Mouse (Mus musculus) liver, embryonic 15.5 days (tissue): ENCODE measurements at regions not wholly inside any gene's neighbourhood (a gene's known extent, or its start where the extent isn't known, plus 50 kb on each side); places are given as distances from the start of the nearest gene placed in this dataset.

Source experiments
- ATAC-seq: fragments of 200-750 bp; cut with Nextera tagmentation; 2 replicates; pipeline ENCODE4 v1.8.0; 2017; ENCODE audit warnings: moderate number of reproducible peaks, mild to moderate bottlenecking, moderate library complexity; ENCODE audit not compliant: insufficient read depth
- H3K27ac ChIP-seq: fragments of 300-500 bp; sonication (generic); replicated peaks from 2 replicates; pipeline ENCODE4 v1.5.1; 2015; ENCODE audit warnings: mild to moderate bottlenecking, inconsistent platforms
- H3K27me3 ChIP-seq: fragments of 300-500 bp; sonication (generic); 2 replicates; pipeline ENCODE4 v1.6.1; 2015; ENCODE audit warnings: mild to moderate bottlenecking, inconsistent platforms
- H3K36me3 ChIP-seq: fragments of 300-500 bp; sonication (generic); replicated peaks from 2 replicates; pipeline ENCODE4 v1.6.1; 2015; ENCODE audit warnings: moderate library complexity, mild to moderate bottlenecking, inconsistent platforms
- H3K4me1 ChIP-seq: fragments of 300-500 bp; sonication (generic); replicated peaks from 2 replicates; pipeline ENCODE4 v1.6.1; 2015; ENCODE audit warnings: inconsistent platforms
- H3K4me2 ChIP-seq: fragments of 300-500 bp; sonication (generic); 2 replicates; pipeline ENCODE4 v1.6.1; 2015; ENCODE audit warnings: moderate library complexity, mild to moderate bottlenecking, inconsistent platforms
- H3K4me3 ChIP-seq: fragments of 300-500 bp; sonication (generic); replicated peaks from 2 replicates; pipeline ENCODE4 v1.5.1; 2015; ENCODE audit warnings: mild to moderate bottlenecking, inconsistent platforms
- H3K9ac ChIP-seq: fragments of 300-500 bp; sonication (generic); 2 replicates; pipeline ENCODE4 v1.6.1; 2015; ENCODE audit warnings: moderate library complexity, mild to moderate bottlenecking, inconsistent platforms
- H3K9me3 ChIP-seq: fragments of 300-500 bp; sonication (generic); replicated peaks from 2 replicates; pipeline ENCODE4 v1.6.1; 2016; ENCODE audit warnings: inconsistent platforms
- WGBS: fragments of 180-500 bp; shearing (Covaris S2); methylation state at CpG from one replicate; pipeline ENCODE4 v1.1.7; 2015; ENCODE audit warnings: mixed read lengths; ENCODE audit not compliant: insufficient replicate concordance; 5-methylcytosine and 5-hydroxymethylcytosine counted together

DNA sequence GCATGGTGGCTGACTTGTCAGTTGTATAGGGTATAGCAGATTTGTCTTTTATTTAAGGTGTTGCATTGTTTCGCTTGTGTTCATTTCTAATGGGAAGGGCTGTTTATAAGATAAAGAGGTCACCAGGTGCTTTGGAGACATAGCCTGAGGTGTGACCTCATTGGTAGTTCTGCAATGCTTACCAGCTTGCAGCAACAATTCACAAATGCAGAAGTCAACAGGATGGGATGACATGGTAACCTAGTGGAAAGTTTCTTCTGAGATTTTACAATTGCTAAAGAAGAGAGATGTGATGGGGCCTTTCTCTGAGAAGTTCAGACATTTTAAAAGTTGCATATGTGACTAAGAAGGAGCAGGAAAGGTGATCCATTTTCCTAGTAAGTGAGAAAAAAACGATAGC lies 255.8 kb upstream of the Mmadhc start:
- 57% methylated on average over 2 of the region's 2 CpGs for WGBS
- Histone ChIP-seq H3K27ac (no peak overlapping the region), H3K9me3 (no peaks in the 10 kb centered on the region), H3K27me3 (no peaks in the 10 kb centered on the region), H3K4me2 (no peak overlapping the region), H3K36me3 (no peaks in the 10 kb centered on the region), H3K9ac (no peak overlapping the region), H3K4me3 (no peak overlapping the region), H3K4me1 (no peaks in the 10 kb centered on the region)
- no peak for ATAC-seq

DNA sequence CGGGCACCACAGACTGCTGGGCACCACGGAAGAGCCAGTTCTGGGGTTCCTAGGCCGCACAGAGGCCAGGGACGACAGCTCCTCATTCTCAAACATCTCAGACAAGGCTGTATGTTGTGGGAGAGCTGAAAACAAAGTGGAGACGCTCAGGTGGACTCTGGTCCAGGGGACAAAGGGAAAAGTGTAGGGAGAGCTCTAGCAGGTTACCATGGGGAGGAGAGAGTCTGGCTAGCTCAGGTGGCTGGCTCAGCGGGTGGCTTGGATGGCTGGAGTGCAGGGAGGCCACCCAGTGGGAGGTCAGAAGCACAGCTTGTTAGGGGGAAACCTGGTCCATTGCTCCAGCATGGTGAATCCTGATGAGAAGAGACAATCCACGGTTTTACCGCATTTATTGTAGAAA lies 253.3 kb upstream of the Mmadhc start:
- no peak for ATAC-seq
- Histone ChIP-seq H3K4me1 (no peaks in the 10 kb centered on the region), H3K9me3 (no peaks in the 10 kb centered on the region), H3K9ac (no peak overlapping the region), H3K4me2 (no peak overlapping the region), H3K4me3 (no peak overlapping the region), H3K27ac (no peak overlapping the region), H3K36me3 (no peaks in the 10 kb centered on the region), H3K27me3 (no peaks in the 10 kb centered on the region)
- WGBS, result 51% methylated on average over 8 of the region's 8 CpGs

DNA sequence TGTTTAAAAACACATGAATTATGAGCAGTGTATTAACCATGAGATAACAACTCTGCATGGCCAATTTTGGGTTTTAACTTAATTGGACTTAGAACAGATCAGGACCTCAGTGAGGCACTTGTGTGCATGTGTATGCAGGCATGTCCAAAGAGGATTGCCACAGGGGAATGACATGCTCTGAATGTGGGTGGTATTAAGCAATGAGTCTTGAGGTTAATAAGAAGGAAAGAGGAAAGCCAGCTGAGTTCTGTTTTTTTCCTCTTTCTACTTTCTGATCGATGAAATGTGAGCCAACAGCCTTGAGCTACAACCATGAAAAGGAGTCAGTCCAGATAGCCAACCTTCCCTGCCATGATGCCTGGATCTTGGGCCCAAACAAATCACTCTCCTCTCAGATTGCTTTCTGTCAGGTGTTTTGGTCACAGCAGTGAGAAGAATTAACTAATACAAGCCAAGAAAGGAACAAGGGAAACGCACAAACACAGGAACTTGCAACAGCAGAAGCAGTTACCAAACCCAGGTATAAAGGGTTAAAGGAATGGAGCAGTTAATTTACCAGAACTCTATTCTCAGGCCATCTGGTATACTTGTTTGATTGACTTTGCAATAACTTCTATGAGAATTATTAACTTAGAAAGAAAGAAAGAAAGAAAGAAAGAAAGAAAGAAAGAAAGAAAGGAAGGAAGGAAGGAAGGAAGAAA lies 243.3 kb upstream of the Mmadhc start:
- H3K27ac ChIP-seq, result no peak overlapping the region
- H3K9ac ChIP-seq, result no peak overlapping the region
- ATAC-seq, result no peak
- no peaks in the 10 kb centered on the region for H3K27me3 ChIP-seq
- H3K36me3 ChIP-seq, result no peaks in the 10 kb centered on the region
- no peaks in the 10 kb centered on the region for H3K4me1 ChIP-seq
- 37% methylated on average over 2 of the region's 2 CpGs for WGBS
- H3K9me3 ChIP-seq, result no peaks in the 10 kb centered on the region
- no peak overlapping the region for H3K4me3 ChIP-seq
- H3K4me2 ChIP-seq, result no peak overlapping the region

DNA sequence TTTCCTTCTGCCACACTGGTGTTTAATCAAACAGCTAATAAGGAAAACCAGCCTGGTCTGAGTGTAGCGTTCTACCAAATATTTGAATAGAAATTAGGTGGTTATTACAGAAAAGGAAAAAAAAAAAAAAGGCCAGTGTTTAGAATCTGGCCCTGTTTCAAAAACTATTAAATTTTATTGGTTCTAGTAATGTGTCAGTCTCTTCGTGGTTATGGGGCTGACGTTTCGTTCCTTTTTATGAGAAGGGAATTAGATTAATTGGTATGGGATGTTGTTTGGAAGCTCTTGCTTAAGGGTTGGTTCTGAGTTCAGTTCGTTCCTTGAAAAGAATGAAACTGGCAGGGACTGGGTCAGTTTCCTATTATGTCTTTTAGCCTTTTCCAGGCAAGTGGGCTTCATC lies 241.5 kb upstream of the Mmadhc start:
- no peak overlapping the region for H3K9ac ChIP-seq
- H3K4me3 ChIP-seq, result no peak overlapping the region
- no peaks in the 10 kb centered on the region for H3K36me3 ChIP-seq
- no peak overlapping the region for H3K27ac ChIP-seq
- no peaks in the 10 kb centered on the region for H3K9me3 ChIP-seq
- 60% methylated on average over 5 of the region's 5 CpGs for WGBS
- no peak overlapping the region for H3K4me2 ChIP-seq
- no peaks in the 10 kb centered on the region for H3K4me1 ChIP-seq
- no peak for ATAC-seq
- H3K27me3 ChIP-seq, result no peaks in the 10 kb centered on the region

DNA sequence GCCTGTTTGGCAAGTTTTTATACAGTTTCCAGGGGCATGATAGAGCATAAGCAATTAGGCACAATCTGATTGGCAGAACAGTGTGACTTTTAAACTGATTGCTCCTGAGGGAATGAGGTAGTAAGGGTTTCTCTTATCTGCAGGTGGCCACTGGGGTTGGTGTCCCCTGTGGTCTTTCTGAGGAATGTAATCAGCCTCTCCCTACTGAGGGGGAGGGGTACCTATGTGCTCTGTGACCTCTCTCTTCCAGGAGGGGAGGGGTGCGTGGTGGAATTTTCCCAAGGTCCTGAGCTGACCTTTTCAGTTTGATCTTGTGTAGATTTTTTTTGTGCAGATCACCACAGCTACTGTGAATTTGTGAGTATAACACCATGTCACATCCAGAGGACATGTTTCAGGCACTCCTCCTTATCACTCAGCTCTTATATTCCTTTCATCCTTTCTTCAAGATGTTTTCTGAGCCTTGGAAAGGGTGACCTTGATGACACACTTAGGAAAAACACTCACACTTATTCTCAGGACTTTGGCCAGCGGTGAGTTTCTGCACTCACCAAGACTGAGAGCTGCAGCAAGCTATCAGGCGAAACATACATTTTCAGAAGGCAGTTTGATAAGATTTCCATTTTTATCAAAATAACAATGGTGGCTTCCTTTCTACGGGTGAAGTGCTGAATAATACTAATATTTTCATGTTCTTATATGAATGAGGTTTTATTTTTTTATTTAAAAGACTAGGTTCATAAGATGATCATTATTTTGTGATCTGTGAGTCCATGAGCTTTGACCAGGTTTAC lies 238.7 kb upstream of the Mmadhc start:
- whole genome bisulfite sequencing, result 41% methylated on average over 4 of the region's 4 CpGs
- ATAC-seq, result no peak

DNA sequence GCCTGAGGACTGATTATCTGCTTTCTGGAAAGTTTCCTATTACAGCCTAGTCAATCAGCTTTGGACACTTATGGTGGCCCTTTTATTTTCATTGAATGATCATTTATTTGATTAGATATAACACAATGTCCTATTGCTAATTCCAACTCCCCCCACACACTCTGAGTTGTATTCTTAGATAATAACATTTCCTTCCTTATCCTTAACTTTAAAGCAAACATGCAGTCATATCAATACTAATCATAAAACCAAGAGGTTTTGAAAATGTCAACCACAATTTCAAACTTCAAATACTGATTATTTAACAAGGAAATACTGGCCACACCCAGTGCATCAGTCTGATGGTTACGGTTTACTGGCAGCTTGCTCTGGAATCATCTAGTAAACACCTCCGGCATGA lies 237.1 kb upstream of the Mmadhc start:
- WGBS, result 53% methylated on average over 2 of the region's 2 CpGs
- Histone ChIP-seq H3K9ac (no peak overlapping the region), H3K4me3 (no peak overlapping the region), H3K27me3 (no peaks in the 10 kb centered on the region), H3K4me1 (no peaks in the 10 kb centered on the region), H3K4me2 (no peak overlapping the region), H3K27ac (no peak overlapping the region), H3K9me3 (no peaks in the 10 kb centered on the region), H3K36me3 (no peaks in the 10 kb centered on the region)
- ATAC-seq, result no peak

More for the DNA sequence above, 238.7 kb upstream of the Mmadhc start:
- no peaks in the 10 kb centered on the region for H3K27me3 ChIP-seq
- H3K4me1 ChIP-seq, result no peaks in the 10 kb centered on the region
- H3K4me3 ChIP-seq, result no peak overlapping the region
- H3K9ac ChIP-seq, result no peak overlapping the region
- H3K36me3 ChIP-seq, result no peaks in the 10 kb centered on the region
- no peak overlapping the region for H3K4me2 ChIP-seq
- H3K9me3 ChIP-seq, result no peaks in the 10 kb centered on the region
- H3K27ac ChIP-seq, result no peak overlapping the region

DNA sequence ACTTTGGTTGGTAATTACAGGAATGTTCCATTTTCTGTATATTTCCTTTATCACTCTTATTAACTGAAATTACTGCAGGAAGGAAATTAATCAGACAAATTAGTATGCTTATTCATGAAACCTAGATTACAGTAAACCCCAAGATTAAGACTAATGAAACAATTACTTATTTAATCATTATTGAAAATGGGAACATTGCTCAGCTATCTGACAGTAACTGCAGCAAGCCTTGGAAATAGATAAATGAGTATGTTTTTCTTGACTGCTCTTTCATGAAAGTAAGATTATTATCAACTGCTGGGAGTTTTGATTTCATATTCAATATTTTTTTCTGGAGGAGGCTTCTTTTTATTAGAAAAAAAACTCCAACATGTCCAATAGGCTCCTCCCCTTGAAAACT lies 230.8 kb upstream of the Mmadhc start:
- H3K27ac ChIP-seq, result no peak overlapping the region
- no peak for ATAC-seq
- H3K9ac ChIP-seq, result no peak overlapping the region
- H3K9me3 ChIP-seq, result no peaks in the 10 kb centered on the region
- H3K4me2 ChIP-seq, result no peak overlapping the region
- H3K4me1 ChIP-seq, result no peaks in the 10 kb centered on the region
- no peaks in the 10 kb centered on the region for H3K36me3 ChIP-seq
- no peak overlapping the region for H3K4me3 ChIP-seq
- H3K27me3 ChIP-seq, result no peaks in the 10 kb centered on the region

DNA sequence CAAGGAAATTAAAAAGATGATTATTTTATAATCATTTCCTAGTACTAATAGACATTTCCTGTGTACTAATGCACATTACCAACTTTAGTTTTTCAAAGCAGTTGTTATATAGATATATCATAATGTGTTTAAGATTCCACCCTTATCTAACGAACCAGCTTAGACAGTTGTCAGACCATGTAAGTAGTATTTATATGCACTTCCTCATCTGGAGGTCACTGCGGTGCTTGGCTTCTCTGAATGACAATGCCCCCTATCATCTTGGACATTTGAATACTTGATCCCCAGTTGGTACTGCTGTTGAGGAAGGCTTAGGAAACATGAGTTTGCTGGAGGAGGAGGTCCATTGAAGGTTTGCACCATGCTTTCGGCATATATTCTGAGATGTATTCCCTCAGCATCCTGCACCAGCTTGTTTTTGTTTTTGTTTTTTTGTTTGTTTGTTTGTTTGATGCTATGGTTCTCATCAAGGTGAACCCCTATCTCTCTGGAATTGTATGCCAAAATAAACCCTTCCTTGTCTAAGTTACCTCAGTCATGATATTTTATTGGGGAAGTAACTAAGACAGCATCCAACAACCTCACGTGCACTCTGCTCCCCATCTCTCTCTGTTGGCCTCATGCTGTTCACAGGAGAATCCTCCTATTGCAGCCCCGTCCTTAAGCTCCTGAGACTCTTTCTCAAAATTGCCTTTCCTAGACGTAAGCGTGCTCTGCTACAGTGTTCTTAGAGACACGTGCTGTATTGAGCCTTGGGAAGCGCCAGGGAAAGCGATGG lies 228.4 kb upstream of the Mmadhc start:
- Histone ChIP-seq H3K4me3 (no peak overlapping the region), H3K36me3 (no peaks in the 10 kb centered on the region), H3K27me3 (no peaks in the 10 kb centered on the region), H3K9ac (no peak overlapping the region), H3K4me1 (no peaks in the 10 kb centered on the region), H3K27ac (no peak overlapping the region), H3K9me3 (no peaks in the 10 kb centered on the region), H3K4me2 (no peak overlapping the region)
- 54% methylated on average over 10 of the region's 10 CpGs for WGBS
- no peak for ATAC-seq

DNA sequence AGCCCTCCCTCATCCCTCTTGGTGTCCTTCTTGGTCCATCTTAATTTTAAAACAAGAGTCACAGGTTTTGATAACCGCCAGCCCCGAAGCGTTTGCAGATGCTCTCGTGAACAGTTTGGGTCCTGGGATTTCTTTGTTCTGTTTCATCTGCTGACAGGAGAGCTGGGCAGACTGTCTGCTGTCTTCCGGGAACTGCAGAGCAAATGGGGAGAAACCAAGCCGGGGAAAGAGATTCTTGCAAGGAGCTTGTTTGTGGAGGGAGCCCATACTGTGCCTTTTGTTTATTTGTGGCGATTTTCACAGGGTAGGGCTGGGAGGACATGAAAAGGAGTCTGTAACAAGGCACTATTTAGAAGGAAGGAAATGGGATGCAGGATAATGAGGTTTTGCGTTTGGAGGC lies 223.6 kb upstream of the Mmadhc start:
- ATAC-seq, result no peak
- no peak overlapping the region for H3K9ac ChIP-seq
- H3K27ac ChIP-seq, result no peak overlapping the region
- no peaks in the 10 kb centered on the region for H3K4me1 ChIP-seq
- no peak overlapping the region for H3K4me2 ChIP-seq
- WGBS, result 51% methylated on average over 8 of the region's 8 CpGs
- no peaks in the 10 kb centered on the region for H3K27me3 ChIP-seq
- no peaks in the 10 kb centered on the region for H3K9me3 ChIP-seq
- H3K36me3 ChIP-seq, result no peaks in the 10 kb centered on the region
- H3K4me3 ChIP-seq, result no peak overlapping the region

DNA sequence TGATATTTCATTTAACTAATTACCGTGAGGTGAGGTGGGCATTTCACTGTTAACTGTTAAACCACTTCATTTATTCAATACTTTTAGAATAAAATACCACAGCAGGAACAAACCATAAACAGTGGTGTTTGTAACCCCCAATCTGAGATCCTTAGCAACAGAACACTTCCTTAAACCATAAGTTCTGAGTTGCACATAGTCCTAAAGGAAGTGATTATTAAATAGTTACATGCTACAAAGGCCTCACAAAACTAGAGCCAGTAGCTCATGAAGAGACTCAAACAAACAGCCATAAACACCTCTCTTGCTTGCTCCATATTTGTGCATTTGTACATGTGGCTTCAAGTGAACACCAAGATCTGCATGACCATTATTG lies 222.5 kb upstream of the Mmadhc start:
- Histone ChIP-seq H3K27me3 (no peaks in the 10 kb centered on the region), H3K4me1 (no peaks in the 10 kb centered on the region), H3K27ac (no peak overlapping the region), H3K36me3 (no peaks in the 10 kb centered on the region), H3K9me3 (no peaks in the 10 kb centered on the region), H3K4me3 (no peak overlapping the region), H3K9ac (no peak overlapping the region), H3K4me2 (no peak overlapping the region)
- no peak for ATAC-seq
- WGBS, result 46% methylated on average over 1 of the region's 1 CpGs

DNA sequence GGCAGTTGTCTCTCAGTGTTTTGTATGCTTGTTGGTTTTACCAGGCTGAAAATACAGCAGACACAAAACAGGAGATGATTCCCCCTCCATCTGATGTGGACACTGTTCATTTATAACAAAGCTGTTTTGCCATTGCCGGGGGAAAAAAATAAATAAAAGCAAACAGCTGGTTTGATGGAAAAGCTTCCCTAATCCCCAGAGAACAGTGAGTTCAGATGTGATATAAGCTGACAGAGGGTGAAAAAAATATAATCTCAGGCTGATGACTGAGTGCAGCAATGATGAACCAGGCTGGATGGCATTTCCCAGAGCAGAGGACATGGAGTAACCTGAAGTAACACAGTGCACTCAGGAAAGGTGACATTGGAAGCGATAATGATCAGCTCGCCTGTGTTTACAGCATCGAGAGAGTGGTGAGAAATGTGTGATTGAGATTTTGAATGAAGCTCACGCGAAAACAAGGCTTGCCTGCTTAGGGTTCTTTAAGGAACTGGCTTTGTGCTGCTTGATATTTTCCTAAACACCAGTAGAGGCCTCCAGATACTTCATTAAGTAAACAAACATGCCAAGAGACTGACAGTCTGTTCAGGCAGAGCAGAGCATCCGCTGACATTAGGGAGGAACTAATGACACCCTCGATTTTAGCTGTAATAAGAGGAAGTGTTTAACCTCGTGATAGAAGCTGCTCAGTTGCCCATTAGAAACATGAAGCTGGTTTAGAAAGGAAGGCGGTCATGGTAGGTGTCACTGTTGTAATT lies 221.9 kb upstream of the Mmadhc start:
- Histone ChIP-seq H3K27me3 (no peaks in the 10 kb centered on the region), H3K27ac (no peak overlapping the region), H3K4me2 (no peak overlapping the region), H3K9ac (no peak overlapping the region), H3K4me3 (no peak overlapping the region), H3K4me1 (no peaks in the 10 kb centered on the region), H3K36me3 (no peaks in the 10 kb centered on the region), H3K9me3 (no peaks in the 10 kb centered on the region)
- WGBS, result 36% methylated on average over 10 of the region's 10 CpGs
- ATAC-seq, result no peak
